Mouse (Mus musculus) lung, embryonic 14.5 days (tissue): ENCODE measurements around the gene Cfd. TPM values are rescaled to one million over a fixed set of nuclear protein-coding genes. Genes with fewer than 3 reads are reported as not detected.

Source experiments
- ATAC-seq: fragments of 200-750 bp; cut with Nextera tagmentation; 2 replicates; pipeline ENCODE4 v1.8.0; 2017; ENCODE audit warnings: mild to moderate bottlenecking, moderate TSS enrichment, moderate library complexity; ENCODE audit not compliant: insufficient read depth
- DNase-seq: peaks from one replicate; pipeline ENCODE4 v3.0.0-alpha.2; 2015
- H3K27ac ChIP-seq: fragments of 300-500 bp; sonication (generic); 2 replicates; pipeline ENCODE4 v1.5.1; 2014; ENCODE audit warnings: low read depth, mild to moderate bottlenecking, moderate library complexity
- H3K27me3 ChIP-seq: fragments of 300-500 bp; sonication (generic); 2 replicates; pipeline ENCODE4 v1.6.1; 2014; ENCODE audit warnings: low read length, control low read depth; ENCODE audit not compliant: insufficient read depth
- H3K36me3 ChIP-seq: fragments of 300-500 bp; sonication (generic); 2 replicates; pipeline ENCODE4 v1.6.1; 2014; ENCODE audit warnings: control low read depth; ENCODE audit not compliant: insufficient read depth
- H3K4me1 ChIP-seq: fragments of 300-500 bp; sonication (generic); 2 replicates; pipeline ENCODE4 v1.6.1; 2014; ENCODE audit warnings: antibody characterized with exemption, control low read depth; ENCODE audit not compliant: insufficient read depth
- H3K4me2 ChIP-seq: fragments of 300-500 bp; sonication (generic); 2 replicates; pipeline ENCODE4 v1.6.1; 2014; ENCODE audit warnings: mild to moderate bottlenecking
- H3K4me3 ChIP-seq: fragments of 300-500 bp; sonication (generic); 2 replicates; pipeline ENCODE4 v1.5.1; 2014; ENCODE audit warnings: low read depth, low read length
- H3K9ac ChIP-seq: fragments of 300-500 bp; sonication (generic); 2 replicates; pipeline ENCODE4 v1.6.1; 2014
- H3K9me3 ChIP-seq: fragments of 300-500 bp; sonication (generic); 2 replicates; pipeline ENCODE4 v1.6.1; 2016; ENCODE audit warnings: low read depth, low read length, control low read depth
- CTCF ChIP-seq: IDR thresholded peaks from 2 replicates; pipeline ENCODE4 v1.5.1; 2016; ENCODE audit warnings: antibody characterized with exemption, low read depth
- WGBS: fragments of 180-500 bp; shearing (Covaris S2); extraction: QIAGEN DNeasy Blood & Tissue Kit; methylation state at CpG from one replicate; pipeline ENCODE4 v1.1.7; 2014; 5-methylcytosine and 5-hydroxymethylcytosine counted together
- polyA plus RNA-seq: library from polyadenylated mRNA; unstranded; fragments of >200 nt; fragmentation: Nextera tagmentation; extraction: Ambion mirVana; gene quantifications from 2 replicates; pipeline ENCODE4 v1.2.1, GENCODE M21; 2014

The Cfd gene
- polyA plus RNA-seq, 1 experiment from 2014 or later: not detected

DNA sequence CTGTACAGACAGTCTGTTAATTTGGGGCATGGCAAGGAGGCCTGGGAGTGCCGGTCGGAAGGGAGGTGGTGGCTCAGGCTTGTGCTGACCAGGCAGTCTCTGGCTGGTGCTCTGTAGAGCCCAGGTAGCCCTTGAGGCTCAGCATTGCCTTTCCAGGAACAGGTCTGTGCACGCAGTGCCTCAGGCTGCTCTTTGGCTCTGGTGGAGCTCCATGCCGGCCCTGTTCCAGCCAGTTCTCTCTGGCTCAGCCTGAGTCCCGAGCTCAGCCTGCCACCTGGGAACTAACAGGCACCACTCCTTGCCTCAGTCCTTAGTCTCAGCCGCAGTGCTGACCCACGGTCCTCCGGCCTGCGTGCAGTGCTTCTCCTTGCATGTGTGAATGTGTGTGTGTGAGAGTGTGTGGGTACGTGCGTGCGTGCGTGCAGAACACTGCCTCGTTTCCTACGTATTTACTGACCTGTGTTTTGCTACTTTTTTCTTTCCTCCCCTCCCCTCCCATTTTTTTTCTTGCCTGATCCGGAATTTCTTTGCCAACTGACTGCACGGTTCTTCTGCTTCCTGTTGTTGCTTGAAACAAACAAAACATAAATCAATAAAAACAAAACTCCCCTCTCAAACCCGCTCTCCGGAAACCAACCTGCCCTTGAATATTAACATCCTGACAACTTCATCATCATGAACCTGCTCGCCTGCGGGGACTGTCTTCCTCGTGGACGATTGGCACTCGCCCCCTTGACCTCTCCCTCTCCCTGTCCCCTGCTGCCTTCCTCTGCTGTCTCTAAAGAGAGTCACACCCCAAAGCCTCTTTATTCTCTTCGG, 29.2 kb upstream of the Cfd start:
- TF ChIP-seq CTCF: no peak
- no peak overlapping the region for H3K4me2 ChIP-seq
- DNase-seq: no peak
- no peaks in the 10 kb centered on the region for H3K27me3 ChIP-seq
- H3K9me3 ChIP-seq: no peaks in the 10 kb centered on the region
- no peak overlapping the region for H3K9ac ChIP-seq
- 67% methylated on average over 25 of the region's 25 CpGs for WGBS
- no peak for ATAC-seq
- peaks cover 100% of the 10 kb centered on the region for H3K36me3 ChIP-seq
- H3K27ac ChIP-seq: no peak overlapping the region
- H3K4me1 ChIP-seq: peaks cover 20% of the 10 kb centered on the region
- no peak overlapping the region for H3K4me3 ChIP-seq

DNA sequence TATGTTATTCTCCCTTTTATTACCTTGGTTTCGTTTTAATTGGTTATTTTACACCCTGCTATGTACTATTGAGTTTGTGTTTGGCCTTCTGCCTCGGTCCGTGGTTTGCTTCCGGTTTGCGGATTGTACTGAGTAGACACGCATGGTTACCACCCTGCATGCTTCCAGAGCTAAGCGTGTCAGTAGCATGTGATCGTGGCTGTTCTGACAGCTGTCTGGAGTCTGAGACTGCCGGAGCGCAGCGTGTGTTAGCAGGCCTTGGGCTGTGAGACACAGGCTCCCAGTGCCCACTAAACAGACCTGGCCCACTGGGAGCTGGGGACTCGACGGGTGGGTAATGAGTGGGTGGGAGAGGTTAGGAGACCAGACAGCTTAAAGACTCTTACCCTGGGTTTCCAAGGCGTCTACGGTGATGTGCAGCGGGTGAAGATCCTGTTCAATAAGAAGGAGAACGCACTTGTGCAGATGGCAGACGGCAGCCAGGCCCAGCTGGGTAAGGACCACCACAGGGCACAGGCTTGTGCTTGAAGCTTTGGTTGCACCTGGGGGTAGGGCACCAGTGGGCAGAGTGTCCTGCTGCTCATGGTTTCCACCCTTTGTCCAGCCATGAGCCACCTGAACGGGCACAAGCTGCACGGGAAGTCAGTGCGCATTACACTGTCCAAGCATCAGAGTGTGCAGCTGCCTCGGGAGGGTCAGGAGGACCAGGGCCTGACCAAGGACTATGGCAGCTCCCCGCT, 28.4 kb upstream of the Cfd start:
- Histone ChIP-seq H3K36me3 (peaks cover 97% of the 10 kb centered on the region), H3K4me3 (no peak overlapping the region), H3K9me3 (no peaks in the 10 kb centered on the region), H3K4me1 (peaks cover 17% of the 10 kb centered on the region), H3K9ac (no peak overlapping the region), H3K27ac (no peak overlapping the region), H3K4me2 (no peak overlapping the region), H3K27me3 (no peaks in the 10 kb centered on the region)
- ATAC-seq: no peak
- DNase-seq: no peak
- TF ChIP-seq CTCF: no peak
- WGBS: 84% methylated on average over 23 of the region's 23 CpGs

DNA sequence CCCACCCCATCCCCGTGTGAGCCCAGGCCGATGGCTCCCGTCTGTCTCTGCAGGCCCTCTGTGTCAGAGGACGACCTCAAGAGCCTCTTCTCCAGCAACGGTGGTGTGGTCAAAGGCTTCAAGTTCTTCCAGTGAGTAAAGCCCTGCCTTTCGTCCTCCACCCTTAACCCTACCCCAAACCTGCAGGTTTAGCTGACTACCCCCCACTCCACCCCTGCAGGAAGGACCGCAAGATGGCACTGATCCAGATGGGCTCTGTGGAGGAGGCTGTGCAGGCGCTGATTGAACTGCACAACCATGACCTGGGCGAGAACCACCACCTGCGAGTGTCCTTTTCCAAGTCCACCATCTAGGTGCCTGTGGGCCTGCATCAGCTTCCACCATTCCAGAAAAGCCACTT, 27.7 kb upstream of the Cfd start:
- Histone ChIP-seq H3K4me3 (no peak overlapping the region), H3K9ac (no peak overlapping the region), H3K4me2 (no peak overlapping the region), H3K36me3 (peaks cover 90% of the 10 kb centered on the region), H3K4me1 (peaks cover 10% of the 10 kb centered on the region), H3K9me3 (no peaks in the 10 kb centered on the region), H3K27me3 (no peaks in the 10 kb centered on the region), H3K27ac (no peak overlapping the region)
- TF ChIP-seq CTCF: no peak
- DNase-seq: no peak
- 59% methylated on average over 10 of the region's 10 CpGs for WGBS
- ATAC-seq: no peak

DNA sequence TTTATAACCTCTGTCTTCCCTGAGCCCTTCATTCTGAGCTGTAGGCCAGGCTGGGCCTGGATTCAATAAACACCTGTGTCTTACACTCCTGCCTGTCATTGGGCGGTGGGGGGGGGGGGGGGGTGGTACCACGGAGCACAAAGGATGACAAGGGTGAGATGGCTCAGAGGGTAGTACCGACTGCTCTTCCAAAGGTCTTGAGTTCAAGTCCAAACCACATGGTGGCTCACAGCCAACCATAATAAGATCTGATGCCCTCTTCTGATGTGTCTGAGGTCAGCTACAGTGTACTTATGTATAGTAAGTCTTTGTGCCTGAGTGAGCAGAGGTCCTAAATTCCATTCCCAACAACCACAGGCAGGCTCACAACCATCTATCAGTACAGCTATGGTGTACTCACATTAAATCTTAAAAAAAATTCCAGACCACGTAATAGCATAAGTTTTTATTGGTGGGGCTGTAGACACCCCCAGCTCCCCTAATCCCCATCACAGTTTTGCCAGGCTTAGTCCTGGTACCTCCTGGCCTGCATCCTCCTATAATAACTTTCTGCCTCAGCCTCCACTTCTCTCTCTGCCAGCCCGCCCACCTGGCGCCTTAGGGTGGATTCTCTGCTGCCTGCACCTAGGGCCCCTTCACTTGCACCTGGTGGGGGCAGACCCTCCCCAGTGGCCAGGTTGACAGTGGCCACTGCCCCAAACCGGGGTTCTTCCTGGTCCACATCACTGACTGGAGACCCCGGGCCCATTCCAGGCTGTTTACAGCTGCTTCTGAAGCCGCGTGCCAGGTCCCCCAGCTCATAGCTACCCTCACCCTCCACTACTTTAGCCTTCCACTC, 26.1 kb upstream of the Cfd start:
- no peak overlapping the region for H3K4me2 ChIP-seq
- ATAC-seq: peak; percentile 22
- H3K27me3 ChIP-seq: no peaks in the 10 kb centered on the region
- no peaks in the 10 kb centered on the region for H3K9me3 ChIP-seq
- no peak for TF ChIP-seq CTCF
- 0 out of 2 replicates have a peak overlapping the region, but pooled peaks have one; percentile 0 for H3K4me3 ChIP-seq
- no peak for DNase-seq
- 39% methylated on average over 10 of the region's 10 CpGs for WGBS
- peaks cover under 1% of the 10 kb centered on the region; the same call in 1 of the 2 replicates for H3K4me1 ChIP-seq
- H3K36me3 ChIP-seq: peaks cover 73% of the 10 kb centered on the region
- no peak overlapping the region for H3K9ac ChIP-seq
- H3K27ac ChIP-seq: peak overlapping the region; percentile 32; the same call in 1 of the 2 replicates

DNA sequence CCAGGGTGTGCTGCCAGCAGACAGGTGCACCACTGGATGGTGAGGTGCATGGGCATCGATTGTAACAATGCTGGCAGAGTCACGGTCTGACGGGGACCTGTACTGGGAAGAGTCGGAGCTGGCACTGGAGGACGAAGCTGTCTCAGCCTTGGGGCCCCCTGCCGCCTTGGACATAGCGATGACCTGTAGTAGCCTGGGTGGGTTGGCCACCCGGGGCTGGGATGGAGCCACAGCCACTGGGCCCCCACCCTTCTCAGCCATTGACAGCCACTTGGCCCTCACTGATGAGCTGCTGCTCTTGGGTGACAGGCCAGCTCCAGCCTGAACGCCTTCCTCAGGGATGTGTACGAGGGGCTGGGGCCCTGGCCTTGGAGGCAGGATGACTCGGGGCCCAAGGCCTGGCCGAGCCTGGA, 25.5 kb upstream of the Cfd start:
- H3K9ac ChIP-seq: no peak overlapping the region
- H3K4me3 ChIP-seq: 0 out of 2 replicates have a peak overlapping the region, but pooled peaks have one; percentile 0
- TF ChIP-seq CTCF: no peak
- ATAC-seq (peak; percentile 28), DNase-seq (no peak)
- no peaks in the 10 kb centered on the region for H3K9me3 ChIP-seq
- H3K4me2 ChIP-seq: no peak overlapping the region
- WGBS: 42% methylated on average over 12 of the region's 12 CpGs
- H3K4me1 ChIP-seq: no peaks in the 10 kb centered on the region
- no peaks in the 10 kb centered on the region for H3K27me3 ChIP-seq
- H3K36me3 ChIP-seq: peaks cover 67% of the 10 kb centered on the region
- H3K27ac ChIP-seq: peak overlapping the region; percentile 32; the same call in 1 of the 2 replicates

DNA sequence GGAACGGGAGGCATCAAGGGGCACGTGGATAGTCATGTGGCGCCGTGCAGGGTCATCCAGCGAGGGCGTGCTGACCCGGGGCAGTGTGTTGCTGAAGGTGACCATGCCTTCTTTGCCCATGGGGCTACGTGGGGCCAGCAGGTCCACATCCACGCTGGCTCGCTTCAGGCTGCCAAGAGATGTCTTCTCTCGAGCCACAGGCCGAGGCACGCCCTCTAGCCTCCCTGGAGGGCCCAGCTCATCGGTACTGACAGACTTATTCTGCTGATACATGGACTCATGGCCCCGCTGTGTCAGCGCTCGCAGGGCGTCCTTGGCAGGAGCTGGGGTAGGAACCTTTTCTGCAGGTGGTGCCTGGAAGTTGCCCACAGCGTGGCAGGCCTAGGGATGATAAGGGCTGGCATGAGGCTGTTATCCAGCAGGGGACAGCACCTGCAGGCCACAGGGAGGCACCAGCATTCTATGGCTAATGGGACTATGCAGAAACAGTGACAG, 24.8 kb upstream of the Cfd start:
- Histone ChIP-seq H3K4me3 (no peak overlapping the region), H3K4me1 (no peaks in the 10 kb centered on the region), H3K9me3 (no peaks in the 10 kb centered on the region), H3K27me3 (no peaks in the 10 kb centered on the region), H3K4me2 (no peak overlapping the region), H3K9ac (no peak overlapping the region), H3K36me3 (peaks cover 60% of the 10 kb centered on the region), H3K27ac (no peak overlapping the region)
- no peak for DNase-seq
- TF ChIP-seq CTCF: peak; percentile 65
- WGBS: 64% methylated on average over 19 of the region's 19 CpGs
- ATAC-seq: peak; percentile 12; the same call in 1 of the 2 replicates
